Mouse (Mus musculus): ENCODE results near the gene Igf1r. TPM values are rescaled to one million over a fixed set of nuclear protein-coding genes. Genes with fewer than 3 reads are reported as not detected.

Gene Igf1r
- polyA plus RNA-seq, 1 experiment from 2014 or later: 8.5 TPM

- no peak for DNase-seq (ENCODE audit: low spot score)
These were observed 122.8 kb downstream of the Igf1r start for GRCm38 (mm10) chr7:68075401-68075800.

GRCm38 (mm10) chr7:68080122-68080845 is 127.7 kb downstream of the Igf1r start:
- DNase-seq (ENCODE audit: low spot score): no peak

DNA sequence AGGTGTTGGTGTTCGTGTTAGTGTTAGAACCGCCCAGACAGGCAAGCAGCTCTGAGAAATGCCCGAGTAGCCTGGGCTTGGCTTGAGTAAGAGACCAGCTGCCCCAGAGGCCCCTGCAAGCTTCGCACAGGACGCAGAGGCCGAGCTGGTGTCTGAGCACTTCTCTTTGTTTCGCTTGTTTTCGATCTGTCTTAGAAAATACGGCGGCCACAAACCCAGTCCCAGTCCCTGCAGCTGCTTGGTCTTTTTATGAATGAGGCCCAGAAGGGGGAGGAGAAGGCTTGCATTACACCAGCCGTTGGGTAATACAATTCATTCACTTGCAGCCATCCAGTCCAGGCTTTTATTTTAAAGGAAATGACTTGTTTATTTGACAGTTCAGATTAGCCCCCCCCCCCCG is 132.7 kb downstream of the Igf1r start:
- peak; percentile 50 for DNase-seq (ENCODE audit: low spot score)

- DNase-seq (ENCODE audit: low spot score): peak; percentile 21
These were observed 133.3 kb downstream of the Igf1r start for GRCm38 (mm10) chr7:68085870-68086341.

DNA sequence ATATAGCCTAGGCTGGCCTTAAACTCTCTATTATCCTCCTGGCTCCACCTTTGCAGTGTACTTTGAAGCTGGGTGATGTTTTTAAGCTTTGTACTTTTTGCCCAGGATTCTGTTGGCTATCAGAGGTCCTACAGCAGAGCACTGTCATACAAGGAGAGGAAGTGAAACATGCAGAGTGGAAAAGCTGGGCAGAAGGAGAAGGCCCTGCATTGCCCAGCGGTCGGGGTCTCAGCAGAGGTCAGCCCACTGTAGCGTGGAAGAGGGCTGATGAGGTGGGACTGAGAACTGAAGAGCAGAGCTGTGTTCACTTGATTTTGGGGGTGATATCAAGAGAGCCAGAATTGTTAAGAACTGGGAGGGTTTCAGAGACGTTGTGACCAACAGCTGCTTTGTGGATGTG is 134.9 kb downstream of the Igf1r start:
- no peak for DNase-seq (ENCODE audit: low spot score)

- no peak for DNase-seq (ENCODE audit: low spot score)
These were observed 136.2 kb downstream of the Igf1r start for GRCm38 (mm10) chr7:68088825-68089224.

DNA sequence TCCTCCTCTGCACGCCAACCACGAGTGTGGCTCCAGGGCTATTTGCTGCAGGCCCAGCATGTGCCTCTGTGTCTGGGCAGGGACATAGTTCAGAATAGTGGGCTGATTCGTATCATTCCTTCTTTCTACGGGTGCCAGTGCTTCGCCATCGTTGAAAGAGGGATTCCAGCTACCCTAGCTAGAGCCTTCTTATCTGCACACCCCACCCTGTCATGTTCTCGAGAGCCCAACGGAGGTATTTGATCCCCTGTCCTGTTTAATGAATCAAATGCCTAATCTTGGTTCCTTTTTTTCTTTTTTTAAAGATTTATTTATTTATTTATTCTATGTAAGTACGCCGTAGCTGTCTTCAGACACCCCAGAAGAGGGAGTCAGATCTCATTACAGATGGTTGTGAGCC is 137.1 kb downstream of the Igf1r start:
- DNase-seq (ENCODE audit: low spot score): no peak

- DNase-seq (ENCODE audit: low spot score): no peak
These were observed 137.9 kb downstream of the Igf1r start for GRCm38 (mm10) chr7:68090576-68090975.

GRCm38 (mm10) chr7:68092304-68092978 is 139.8 kb downstream of the Igf1r start:
- DNase-seq (ENCODE audit: low spot score): no peak

GRCm38 (mm10) chr7:68093817-68094216 is 141.2 kb downstream of the Igf1r start:
- no peak for DNase-seq (ENCODE audit: low spot score)

DNA sequence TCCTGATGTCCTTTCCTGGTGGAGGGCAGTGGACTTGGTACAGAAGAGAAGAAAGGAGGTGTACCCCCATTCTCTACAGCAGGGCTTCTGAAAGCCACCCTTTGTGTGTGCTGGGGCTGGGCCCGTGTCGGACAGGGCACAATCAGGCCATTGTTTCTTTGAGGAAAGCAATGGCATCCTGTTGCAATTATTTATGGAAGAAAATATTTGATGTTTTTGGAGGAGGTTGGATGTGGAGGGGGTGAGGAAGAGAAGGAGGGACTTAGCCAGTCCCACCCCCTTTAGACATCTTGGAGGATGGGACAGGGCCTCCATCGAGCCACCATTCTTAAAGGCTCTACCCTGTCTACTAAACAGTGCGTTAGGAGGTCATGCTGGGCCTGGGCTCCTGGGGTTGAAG is 142.9 kb downstream of the Igf1r start:
- DNase-seq (ENCODE audit: low spot score): no peak

GRCm38 (mm10) chr7:68096411-68096810 is 143.8 kb downstream of the Igf1r start:
- DNase-seq (ENCODE audit: low spot score): no peak

DNA sequence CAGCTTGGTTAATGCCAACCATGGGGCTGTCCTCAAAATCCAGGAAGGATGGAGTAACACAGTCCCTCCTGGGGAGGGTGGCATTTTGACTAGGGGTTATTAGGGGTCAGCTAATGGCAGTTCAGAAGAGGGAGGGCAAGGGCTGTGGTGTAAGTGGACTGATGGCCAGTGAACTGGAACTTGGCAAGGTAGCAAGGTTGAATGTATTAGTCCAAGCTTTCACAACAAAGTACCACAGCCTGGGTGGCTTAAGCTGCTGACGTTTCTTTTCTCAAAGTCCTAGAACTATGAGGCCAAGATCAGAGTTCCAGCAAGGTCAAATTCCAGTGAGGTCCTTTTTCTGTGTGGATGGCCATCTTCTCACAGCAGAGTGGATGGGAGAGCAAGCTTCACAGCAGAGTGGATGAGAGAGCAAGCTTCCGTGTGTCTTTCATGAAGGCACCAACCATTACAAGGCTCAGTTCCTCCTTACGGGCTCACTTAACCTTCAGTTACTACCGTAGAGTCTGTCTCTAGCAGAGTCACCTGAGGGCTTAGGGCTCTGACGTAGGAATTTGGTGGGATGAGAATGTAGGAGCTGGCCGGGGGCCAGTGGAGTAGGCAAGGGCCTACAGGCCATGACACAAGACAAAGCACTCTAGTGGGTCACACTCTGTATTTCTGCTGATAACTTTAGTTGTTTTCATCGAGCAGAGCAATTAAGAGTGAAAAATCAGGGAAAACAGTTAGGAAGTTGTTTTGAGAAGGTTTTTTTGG is 144.6 kb downstream of the Igf1r start:
- DNase-seq (ENCODE audit: low spot score): no peak

DNA sequence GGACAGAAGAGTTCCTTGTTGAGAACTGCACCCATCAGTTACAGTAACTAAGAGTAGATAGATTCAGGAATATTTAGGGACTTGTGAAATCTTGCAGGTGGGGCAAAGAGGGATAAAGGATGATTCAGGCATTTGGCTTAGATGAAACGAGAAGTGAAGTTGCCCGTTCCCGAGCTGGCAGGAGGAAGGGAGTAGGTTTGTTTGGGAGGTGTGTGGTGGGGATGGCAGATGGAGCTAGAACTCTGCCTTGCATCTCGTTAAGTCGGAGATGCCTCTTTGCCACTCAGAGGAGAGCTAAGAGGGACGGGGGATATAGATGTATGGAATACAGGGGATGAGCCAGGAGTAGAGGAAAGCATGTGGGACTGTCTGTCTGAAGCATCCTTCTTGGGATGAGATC is 145.5 kb downstream of the Igf1r start:
- DNase-seq (ENCODE audit: low spot score): no peak

- DNase-seq (ENCODE audit: low spot score): no peak
These were observed 147.8 kb downstream of the Igf1r start for GRCm38 (mm10) chr7:68100388-68100787.

- peak; percentile 66 for DNase-seq (ENCODE audit: low spot score)
These were observed 150.0 kb downstream of the Igf1r start for GRCm38 (mm10) chr7:68102456-68103177.

GRCm38 (mm10) chr7:68103178-68103530 is 150.5 kb downstream of the Igf1r start:
- DNase-seq (ENCODE audit: low spot score): no peak

DNA sequence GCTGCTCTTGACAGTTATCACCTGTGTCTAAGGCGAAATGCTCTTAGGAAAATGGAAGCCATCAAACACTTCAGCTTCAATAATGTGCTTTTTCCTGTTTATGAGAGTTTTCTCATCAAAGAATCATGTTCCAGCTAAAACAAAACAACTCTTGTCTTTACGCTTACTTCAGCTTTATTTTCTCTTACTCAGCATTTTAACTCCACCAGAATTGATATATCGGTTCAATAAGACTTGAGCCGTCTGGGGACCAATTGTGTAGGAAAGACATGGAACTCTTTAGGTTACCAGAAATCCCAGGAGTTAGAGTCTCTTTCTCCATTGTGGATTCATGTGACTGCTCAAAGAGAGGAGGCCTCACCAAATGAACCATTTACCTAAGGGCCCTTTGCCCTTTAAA is 158.9 kb downstream of the Igf1r start:
- no peak for DNase-seq (ENCODE audit: low spot score)

- no peak for DNase-seq (ENCODE audit: low spot score)
These were observed 160.0 kb downstream of the Igf1r start for GRCm38 (mm10) chr7:68112582-68112981.

DNA sequence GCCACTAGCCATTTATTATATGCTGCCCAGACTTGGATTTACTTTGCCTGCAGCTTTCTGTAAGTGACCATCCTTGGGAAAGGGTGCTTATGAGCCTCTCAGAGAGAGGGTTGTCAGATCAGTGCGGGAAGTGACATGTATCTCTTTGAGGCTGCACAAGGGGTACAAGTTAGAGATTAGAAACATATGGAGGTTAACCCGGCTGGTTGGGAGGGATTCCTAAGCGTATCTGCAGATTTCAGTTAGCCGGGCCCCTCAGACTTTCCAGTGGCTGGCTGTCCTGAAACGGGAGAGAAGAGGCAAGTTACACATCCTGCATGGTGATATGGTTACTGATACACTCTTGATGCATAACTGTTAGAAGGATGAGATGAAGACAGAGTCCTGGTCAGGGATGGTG is 161.7 kb downstream of the Igf1r start:
- no peak for DNase-seq (ENCODE audit: low spot score)

- DNase-seq (ENCODE audit: low spot score): no peak
These were observed 162.5 kb downstream of the Igf1r start for GRCm38 (mm10) chr7:68114983-68115715.

Measured in thymus, postnatal 0 days (tissue).